Mouse (Mus musculus): ENCODE data around the gene S100a5. TPM values are rescaled to one million over a fixed set of nuclear protein-coding genes. Genes with fewer than 3 reads are reported as not detected.

The S100a5 gene
- not detected in 2 replicates for polyA plus RNA-seq (2015; fragmentation: Nextera tagmentation; extraction: Ambion mirVana)

DNA sequence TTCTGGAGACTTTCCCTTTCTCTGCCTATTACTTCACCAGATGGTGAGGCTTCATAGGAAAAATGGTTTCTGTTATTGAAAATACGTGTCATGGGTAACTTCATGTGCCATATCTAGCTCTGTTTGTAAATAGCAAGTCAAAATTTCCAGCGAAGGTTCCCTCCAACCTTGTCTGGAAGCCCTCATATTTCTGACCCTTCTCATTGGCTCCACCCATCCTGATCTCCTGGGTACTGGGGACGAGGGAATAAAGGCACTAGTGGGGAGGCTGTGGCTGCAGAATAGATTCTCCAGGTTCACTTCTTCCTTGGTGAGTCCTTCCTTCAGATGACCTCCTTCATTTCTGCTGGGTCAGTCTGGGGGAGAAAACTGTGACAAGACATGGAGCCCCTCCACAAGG is at the start of gene S100a5:
TSS of gene S100a5 (plus strand) at position 301 of the 400 bp plus-strand sequence.
- WGBS, result 57% methylated on average over 3 of the region's 3 CpGs
- H3K4me1 ChIP-seq (ENCODE audit: control insufficient read depth, insufficient read depth, low read depth, low read length), result peaks cover 5% of the 10 kb centered on the region
- no peak within 1 kb of the TSS for H3K4me2 ChIP-seq (ENCODE audit: low read length)
- H3K4me3 ChIP-seq (ENCODE audit: low read length), result no peak within 1 kb of the TSS
- H3K9ac ChIP-seq (ENCODE audit: low read depth, low read length), result no peak within 1 kb of the TSS
- H3K9me3 ChIP-seq (ENCODE audit: control insufficient read depth, low read length), result no peaks in the 10 kb centered on the region
- H3K27me3 ChIP-seq (replicated peaks; ENCODE audit: control insufficient read depth, insufficient read depth, low read length), result peaks cover under 1% of the 10 kb centered on the region; the same call in 1 of the 2 replicates
- no peaks in the 10 kb centered on the region for H3K36me3 ChIP-seq (ENCODE audit: control insufficient read depth, insufficient read depth, low read length)
- no peak within 1 kb of the TSS for H3K27ac ChIP-seq (ENCODE audit: low read depth, low read length)
- no peak for ATAC-seq

DNA sequence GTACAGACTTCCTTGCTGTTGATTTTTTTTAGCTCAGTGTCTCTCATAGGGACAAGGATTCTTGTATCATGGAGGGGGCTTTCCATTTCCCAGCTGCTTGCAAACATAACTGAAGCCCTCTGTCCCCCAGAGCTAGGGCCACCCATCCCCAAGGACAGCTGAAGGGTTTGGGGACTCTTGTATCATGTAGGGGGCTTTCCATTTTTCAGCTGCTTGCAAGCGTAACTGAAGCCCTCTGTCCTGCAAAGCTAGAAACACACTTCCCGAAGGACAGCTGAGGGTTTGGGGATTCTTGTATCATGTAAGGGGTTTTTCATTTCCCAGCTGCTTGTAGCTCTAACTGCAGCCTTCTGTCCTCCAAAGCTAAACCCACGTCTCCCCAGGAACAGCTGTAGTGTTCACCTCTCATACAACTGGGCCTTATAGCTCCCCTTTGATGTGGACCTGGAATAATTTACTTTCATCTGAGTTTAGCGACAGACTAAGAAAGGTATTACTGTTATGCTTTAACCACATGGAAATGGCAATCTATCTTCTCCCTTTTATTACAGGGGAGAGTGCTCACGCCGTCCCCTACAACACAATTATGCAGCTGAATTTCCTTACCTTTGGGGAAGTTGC is 48.2 kb upstream of the S100a5 start, which contains the start of gene S100a3:
TSS of gene S100a3 (plus strand) at position 571 of the 621 bp plus-strand sequence.
- no peaks in the 10 kb centered on the region for H3K9me3 ChIP-seq (ENCODE audit: control insufficient read depth, low read length)
- no peaks in the 10 kb centered on the region for H3K4me1 ChIP-seq (ENCODE audit: control insufficient read depth, insufficient read depth, low read depth, low read length)
- 78% methylated on average over 6 of the region's 6 CpGs for WGBS
- ATAC-seq, result no peak
- H3K4me2 ChIP-seq (ENCODE audit: low read length), result no peak within 1 kb of the TSS
- H3K36me3 ChIP-seq (ENCODE audit: control insufficient read depth, insufficient read depth, low read length), result no peaks in the 10 kb centered on the region
- H3K4me3 ChIP-seq (ENCODE audit: low read length), result no peak within 1 kb of the TSS
- H3K9ac ChIP-seq (ENCODE audit: low read depth, low read length), result no peak within 1 kb of the TSS
- no peak within 1 kb of the TSS for H3K27ac ChIP-seq (ENCODE audit: low read depth, low read length)
- H3K27me3 ChIP-seq (replicated peaks; ENCODE audit: control insufficient read depth, insufficient read depth, low read length), result no peaks in the 10 kb centered on the region

DNA sequence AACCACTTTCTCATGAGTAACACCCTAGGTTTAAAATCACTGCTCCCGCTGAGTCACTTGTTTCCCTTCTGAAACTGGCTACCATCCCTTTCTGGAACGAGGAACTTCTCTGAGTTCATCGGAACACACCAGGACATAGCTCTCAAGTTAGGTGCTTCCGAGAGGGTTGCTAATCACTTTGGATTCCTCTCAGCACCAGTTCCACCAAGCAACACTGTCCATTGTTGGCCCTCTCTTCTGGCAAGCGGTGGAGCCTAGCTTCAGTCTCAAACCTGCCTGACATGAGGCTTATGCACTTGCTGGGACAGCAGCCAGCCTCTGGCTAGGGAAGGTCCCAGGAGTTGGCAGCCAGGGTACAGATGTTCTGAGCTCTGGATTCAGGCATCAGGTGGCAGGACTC is 33.6 kb upstream of the S100a5 start:
- H3K9ac ChIP-seq (ENCODE audit: low read depth, low read length), result no peak overlapping the region
- WGBS, result 79% methylated on average over 5 of the region's 5 CpGs
- H3K9me3 ChIP-seq (ENCODE audit: control insufficient read depth, low read length), result no peaks in the 10 kb centered on the region
- no peaks in the 10 kb centered on the region for H3K4me1 ChIP-seq (ENCODE audit: control insufficient read depth, insufficient read depth, low read depth, low read length)
- H3K4me3 ChIP-seq (ENCODE audit: low read length), result no peak overlapping the region
- H3K27me3 ChIP-seq (replicated peaks; ENCODE audit: control insufficient read depth, insufficient read depth, low read length), result no peaks in the 10 kb centered on the region
- no peak overlapping the region for H3K27ac ChIP-seq (ENCODE audit: low read depth, low read length)
- no peaks in the 10 kb centered on the region for H3K36me3 ChIP-seq (ENCODE audit: control insufficient read depth, insufficient read depth, low read length)
- H3K4me2 ChIP-seq (ENCODE audit: low read length), result no peak overlapping the region
- ATAC-seq, result no peak

DNA sequence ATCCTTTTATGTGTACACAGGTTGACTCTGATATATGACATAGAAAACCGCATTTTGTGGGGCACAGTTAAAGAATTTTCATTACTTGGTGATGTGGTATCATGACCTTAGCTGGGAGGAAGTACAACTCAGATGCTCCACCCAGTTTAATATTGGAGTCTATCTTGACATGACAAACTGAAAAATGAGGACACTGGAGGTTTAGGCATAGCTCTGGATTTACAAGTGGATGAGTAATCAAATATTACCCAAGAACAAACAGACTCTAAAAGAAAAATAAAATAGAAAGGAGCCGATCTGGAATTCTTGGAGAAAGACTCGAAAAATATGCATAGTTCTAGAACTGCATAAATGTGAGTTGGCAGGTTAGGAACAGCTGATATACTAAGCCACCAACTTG is 33.0 kb upstream of the S100a5 start:
- WGBS, result 94% methylated on average over 3 of the region's 3 CpGs
- ATAC-seq, result no peak

DNA sequence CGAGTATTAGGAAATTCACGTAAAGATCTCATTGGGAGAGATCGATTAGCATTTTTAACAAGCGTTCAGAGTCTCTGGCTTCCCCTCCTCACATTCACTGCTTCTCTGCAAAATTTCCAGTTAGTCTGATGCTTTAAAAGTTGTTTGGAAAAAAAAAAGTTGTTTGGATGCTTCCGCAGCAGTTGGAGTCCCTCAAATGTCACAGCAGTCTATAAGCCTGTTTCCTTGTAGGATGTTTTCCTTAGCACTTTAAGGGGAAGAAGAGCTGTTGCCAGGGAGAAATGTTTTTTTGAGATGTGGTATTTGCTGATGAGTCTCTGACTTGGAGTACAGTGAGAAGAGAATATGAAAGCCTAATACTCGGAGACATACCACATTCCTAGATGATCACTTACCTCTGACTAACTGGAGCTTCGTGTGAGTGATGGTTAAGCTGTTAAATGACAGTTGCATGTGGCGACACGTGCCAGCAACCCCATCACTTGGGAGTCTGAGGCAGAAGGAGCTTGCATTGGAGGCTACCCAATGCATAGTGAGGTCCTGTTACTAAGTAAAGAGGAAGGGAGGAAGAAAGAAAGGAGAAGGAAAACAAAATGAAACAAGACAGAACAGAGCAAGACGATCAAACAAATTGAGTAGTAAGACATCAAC is 31.8 kb upstream of the S100a5 start:
- H3K27me3 ChIP-seq (replicated peaks; ENCODE audit: control insufficient read depth, insufficient read depth, low read length), result no peaks in the 10 kb centered on the region
- 65% methylated on average over 10 of the region's 10 CpGs for WGBS
- ATAC-seq, result no peak
- no peak overlapping the region for H3K9ac ChIP-seq (ENCODE audit: low read depth, low read length)
- H3K9me3 ChIP-seq (ENCODE audit: control insufficient read depth, low read length), result no peaks in the 10 kb centered on the region
- H3K4me3 ChIP-seq (ENCODE audit: low read length), result no peak overlapping the region
- no peaks in the 10 kb centered on the region for H3K36me3 ChIP-seq (ENCODE audit: control insufficient read depth, insufficient read depth, low read length)
- no peak overlapping the region for H3K27ac ChIP-seq (ENCODE audit: low read depth, low read length)
- H3K4me1 ChIP-seq (ENCODE audit: control insufficient read depth, insufficient read depth, low read depth, low read length), result no peaks in the 10 kb centered on the region
- no peak overlapping the region for H3K4me2 ChIP-seq (ENCODE audit: low read length)

More for the DNA sequence above, 33.0 kb upstream of the S100a5 start:
- no peak overlapping the region for H3K4me3 ChIP-seq (ENCODE audit: low read length)
- H3K36me3 ChIP-seq (ENCODE audit: control insufficient read depth, insufficient read depth, low read length), result no peaks in the 10 kb centered on the region
- no peaks in the 10 kb centered on the region for H3K9me3 ChIP-seq (ENCODE audit: control insufficient read depth, low read length)
- H3K4me2 ChIP-seq (ENCODE audit: low read length), result no peak overlapping the region
- no peaks in the 10 kb centered on the region for H3K4me1 ChIP-seq (ENCODE audit: control insufficient read depth, insufficient read depth, low read depth, low read length)
- no peak overlapping the region for H3K27ac ChIP-seq (ENCODE audit: low read depth, low read length)
- H3K9ac ChIP-seq (ENCODE audit: low read depth, low read length), result no peak overlapping the region
- no peaks in the 10 kb centered on the region for H3K27me3 ChIP-seq (replicated peaks; ENCODE audit: control insufficient read depth, insufficient read depth, low read length)

DNA sequence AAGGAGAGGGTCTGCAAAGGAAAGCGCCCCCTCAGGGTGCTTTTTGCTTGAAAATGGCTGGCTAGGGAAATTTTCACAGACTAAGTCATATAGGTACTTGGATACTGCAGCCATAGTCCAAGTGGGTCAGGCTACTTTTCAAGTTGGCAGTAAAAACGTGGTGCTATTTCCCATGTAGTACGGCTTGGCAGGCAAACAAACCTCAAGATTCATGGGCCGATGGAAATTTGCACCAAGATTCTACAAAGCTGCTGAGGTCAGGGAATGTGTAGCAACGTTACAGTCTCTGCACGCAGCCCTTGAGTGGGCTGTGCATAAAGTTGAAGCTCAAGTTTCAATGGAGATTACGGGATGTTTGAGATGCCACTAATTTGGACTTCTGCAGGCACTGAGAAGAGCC is 28.9 kb upstream of the S100a5 start:
- H3K36me3 ChIP-seq (ENCODE audit: control insufficient read depth, insufficient read depth, low read length), result no peaks in the 10 kb centered on the region
- 83% methylated on average over 7 of the region's 7 CpGs for WGBS
- no peak overlapping the region for H3K4me3 ChIP-seq (ENCODE audit: low read length)
- H3K4me2 ChIP-seq (ENCODE audit: low read length), result no peak overlapping the region
- no peaks in the 10 kb centered on the region for H3K4me1 ChIP-seq (ENCODE audit: control insufficient read depth, insufficient read depth, low read depth, low read length)
- ATAC-seq, result no peak
- no peak overlapping the region for H3K9ac ChIP-seq (ENCODE audit: low read depth, low read length)
- no peaks in the 10 kb centered on the region for H3K27me3 ChIP-seq (replicated peaks; ENCODE audit: control insufficient read depth, insufficient read depth, low read length)
- no peaks in the 10 kb centered on the region for H3K9me3 ChIP-seq (ENCODE audit: control insufficient read depth, low read length)
- no peak overlapping the region for H3K27ac ChIP-seq (ENCODE audit: low read depth, low read length)

DNA sequence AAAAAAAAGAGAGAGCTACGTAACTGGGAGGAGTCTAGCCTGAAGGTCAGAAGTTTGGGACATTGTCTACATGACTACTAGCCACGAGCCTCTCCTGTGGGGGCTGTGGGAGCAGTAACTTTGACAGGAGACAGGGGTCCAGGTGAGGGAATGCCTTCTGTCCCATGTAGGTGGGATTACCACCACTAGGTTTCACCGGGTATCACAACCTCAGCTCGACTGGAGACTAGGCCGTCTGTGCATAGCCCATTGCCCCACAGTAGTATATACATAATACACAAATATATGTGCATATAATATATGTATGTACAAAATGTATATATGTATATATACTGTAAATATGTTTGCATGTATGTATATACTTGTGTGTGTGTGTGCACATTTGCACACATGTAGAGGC is 27.2 kb upstream of the S100a5 start:
- WGBS, result 97% methylated on average over 5 of the region's 5 CpGs
- no peak for ATAC-seq
- no peak overlapping the region for H3K9ac ChIP-seq (ENCODE audit: low read depth, low read length)
- H3K27me3 ChIP-seq (replicated peaks; ENCODE audit: control insufficient read depth, insufficient read depth, low read length), result no peaks in the 10 kb centered on the region
- no peaks in the 10 kb centered on the region for H3K36me3 ChIP-seq (ENCODE audit: control insufficient read depth, insufficient read depth, low read length)
- H3K4me3 ChIP-seq (ENCODE audit: low read length), result no peak overlapping the region
- H3K27ac ChIP-seq (ENCODE audit: low read depth, low read length), result no peak overlapping the region
- no peak overlapping the region for H3K4me2 ChIP-seq (ENCODE audit: low read length)
- no peaks in the 10 kb centered on the region for H3K9me3 ChIP-seq (ENCODE audit: control insufficient read depth, low read length)
- no peaks in the 10 kb centered on the region for H3K4me1 ChIP-seq (ENCODE audit: control insufficient read depth, insufficient read depth, low read depth, low read length)

DNA sequence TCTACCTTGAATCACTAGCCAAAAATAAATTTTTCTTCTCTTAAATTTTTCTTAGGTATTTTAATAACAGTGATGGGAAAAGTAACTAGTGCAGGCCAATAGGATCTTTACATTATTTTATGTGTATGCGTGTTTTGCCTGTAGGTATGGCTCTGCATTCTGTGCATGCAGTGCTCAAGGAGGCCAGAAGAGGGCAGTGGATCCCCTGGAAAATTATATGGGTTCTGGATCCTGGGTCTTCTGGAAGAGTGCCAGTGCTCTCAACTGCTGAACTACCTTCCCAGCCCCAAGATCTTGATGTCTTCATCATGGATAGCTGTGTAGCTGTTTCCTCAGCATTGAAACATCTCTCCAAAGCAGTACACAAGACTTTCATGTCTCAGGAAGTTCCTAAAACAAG is 26.2 kb upstream of the S100a5 start:
- H3K9me3 ChIP-seq (ENCODE audit: control insufficient read depth, low read length), result no peaks in the 10 kb centered on the region
- H3K36me3 ChIP-seq (ENCODE audit: control insufficient read depth, insufficient read depth, low read length), result no peaks in the 10 kb centered on the region
- no peak overlapping the region for H3K4me2 ChIP-seq (ENCODE audit: low read length)
- H3K27me3 ChIP-seq (replicated peaks; ENCODE audit: control insufficient read depth, insufficient read depth, low read length), result no peaks in the 10 kb centered on the region
- 97% methylated on average over 1 of the region's 1 CpGs for WGBS
- ATAC-seq, result no peak
- H3K9ac ChIP-seq (ENCODE audit: low read depth, low read length), result no peak overlapping the region
- no peak overlapping the region for H3K4me3 ChIP-seq (ENCODE audit: low read length)
- no peaks in the 10 kb centered on the region for H3K4me1 ChIP-seq (ENCODE audit: control insufficient read depth, insufficient read depth, low read depth, low read length)
- no peak overlapping the region for H3K27ac ChIP-seq (ENCODE audit: low read depth, low read length)

DNA sequence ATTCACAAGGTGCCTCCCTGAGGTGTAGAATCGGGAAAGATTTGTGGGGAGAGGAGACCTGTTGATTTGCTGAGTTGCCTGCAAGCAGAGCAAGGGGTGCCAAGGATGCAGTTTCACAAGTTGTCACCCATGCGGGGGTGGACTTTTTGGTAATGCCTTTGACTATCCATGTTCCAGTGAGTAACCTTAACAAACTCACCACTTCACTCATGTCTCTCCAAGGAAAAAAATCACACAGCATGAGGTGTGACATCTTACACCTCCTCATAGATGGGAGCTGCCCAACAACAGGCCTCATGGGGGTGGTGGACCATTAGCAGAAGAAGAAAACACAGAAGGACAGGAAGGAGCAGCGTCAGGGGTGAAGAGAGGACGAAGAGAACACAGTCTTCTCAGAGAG is 25.8 kb upstream of the S100a5 start:
- H3K9ac ChIP-seq (ENCODE audit: low read depth, low read length), result no peak overlapping the region
- no peak overlapping the region for H3K4me2 ChIP-seq (ENCODE audit: low read length)
- no peak for ATAC-seq
- 91% methylated on average over 4 of the region's 4 CpGs for WGBS
- H3K27me3 ChIP-seq (replicated peaks; ENCODE audit: control insufficient read depth, insufficient read depth, low read length), result no peaks in the 10 kb centered on the region
- no peak overlapping the region for H3K27ac ChIP-seq (ENCODE audit: low read depth, low read length)
- H3K4me1 ChIP-seq (ENCODE audit: control insufficient read depth, insufficient read depth, low read depth, low read length), result no peaks in the 10 kb centered on the region
- H3K36me3 ChIP-seq (ENCODE audit: control insufficient read depth, insufficient read depth, low read length), result no peaks in the 10 kb centered on the region
- H3K4me3 ChIP-seq (ENCODE audit: low read length), result no peak overlapping the region
- H3K9me3 ChIP-seq (ENCODE audit: control insufficient read depth, low read length), result no peaks in the 10 kb centered on the region

Data from hindbrain, embryonic 16.5 days (tissue).